Mouse (Mus musculus) heart, adult 2 months (tissue): ENCODE measurements at regions not wholly inside any gene's neighbourhood (a gene's known extent, or its start where the extent isn't known, plus 50 kb on each side); places are given as distances from the start of the nearest gene placed in this dataset.
A peak's percentile ranks its signal among the peaks of the same experiment; 100 is the strongest.

Experiments
- CTCF ChIP-seq: fragments of 200-600 bp; IDR thresholded peaks from 2 replicates; pipeline ENCODE4 v1.8.1; 2022; ENCODE audit warnings: antibody characterized with exemption, mild to moderate bottlenecking, moderate library complexity
- POLR2A ChIP-seq: fragments of 200-500 bp; IDR thresholded peaks from 2 replicates; pipeline ENCODE4 v1.6.1; 2011; ENCODE audit warnings: mild to moderate bottlenecking, low read depth, low read length, control low read depth; ENCODE audit not compliant: insufficient read depth

- TF ChIP-seq POLR2A (no peak), CTCF (peak; percentile 57)
These were observed 391.9 kb downstream of the Adam3 start for GRCm38 (mm10) chr8:24333705-24334104.
